Mouse (Mus musculus) ES-Bruce4 (cell line): ENCODE measurements around the gene C530008M17Rik. TPM values are rescaled to one million over a fixed set of nuclear protein-coding genes. Genes with fewer than 3 reads are reported as not detected.

Experiments used
- H3K27ac ChIP-seq: 2 replicates; pipeline ENCODE4 v1.5.1; 2012; ENCODE audit warnings: low read length, inconsistent platforms; ENCODE audit not compliant: insufficient read depth
- H3K27me3 ChIP-seq: 2 replicates; pipeline ENCODE4 v1.6.1; 2012; ENCODE audit warnings: mild to moderate bottlenecking, low read length, inconsistent platforms; ENCODE audit not compliant: control insufficient read depth, poor library complexity, insufficient read depth, severe bottlenecking
- H3K36me3 ChIP-seq: 2 replicates; pipeline ENCODE4 v1.6.1; 2012; ENCODE audit warnings: inconsistent platforms, mild to moderate bottlenecking, low read length, moderate library complexity; ENCODE audit not compliant: control insufficient read depth, poor library complexity, insufficient read depth, severe bottlenecking
- H3K4me1 ChIP-seq: one replicate; pipeline ENCODE4 v1.8.1; 2011; ENCODE audit warnings: low read length; ENCODE audit not compliant: control insufficient read depth, insufficient read depth
- H3K4me3 ChIP-seq: 2 replicates; pipeline ENCODE4 v1.5.1; 2011; ENCODE audit warnings: low read depth, mild to moderate bottlenecking, low read length
- H3K9ac ChIP-seq: 2 replicates; pipeline ENCODE4 v1.6.1; 2012; ENCODE audit warnings: low read depth, mild to moderate bottlenecking, inconsistent platforms; ENCODE audit not compliant: poor library complexity, severe bottlenecking
- H3K9me3 ChIP-seq: replicated peaks from 2 replicates; pipeline ENCODE4 v1.6.1; 2012; ENCODE audit warnings: mild to moderate bottlenecking, low read length, inconsistent platforms; ENCODE audit not compliant: control insufficient read depth, poor library complexity, insufficient read depth, severe bottlenecking
- CTCF ChIP-seq: IDR thresholded peaks from one replicate; pipeline ENCODE4 v1.8.1; 2011; ENCODE audit warnings: low read depth, low read length
- EP300 ChIP-seq: IDR thresholded peaks from 2 replicates; pipeline ENCODE4 v1.6.1; 2011; ENCODE audit warnings: low read depth, low read length; ENCODE audit not compliant: insufficient read depth
- POLR2A ChIP-seq: IDR thresholded peaks from one replicate; pipeline ENCODE4 v1.8.1; 2011; ENCODE audit warnings: low read length; ENCODE audit not compliant: insufficient read depth
- polyA plus RNA-seq: library from polyadenylated mRNA; stranded (reverse); fragments of >200 nt; gene quantifications from 2 replicates; pipeline ENCODE4 v1.2.4, GENCODE M21; 2011; ENCODE audit warnings: low read depth; ENCODE audit not compliant: missing spikeins, insufficient read depth, insufficient read length

C530008M17Rik gene
- 3.3 and 5.1 TPM in 2 replicates for polyA plus RNA-seq

- Histone ChIP-seq H3K4me3 (peak within 1 kb of the TSS; percentile 72), H3K4me1 (no peaks in the 10 kb centered on the region), H3K27ac (no peak within 1 kb of the TSS), H3K27me3 (peaks cover 9% of the 10 kb centered on the region), H3K9me3 (no peaks in the 10 kb centered on the region), H3K9ac (peak within 1 kb of the TSS; percentile 61; the same call in 1 of the 2 replicates), H3K36me3 (no peaks in the 10 kb centered on the region)
- no peak for TF ChIP-seq EP300
- TF ChIP-seq POLR2A = no peak
- TF ChIP-seq CTCF = no peak
These were observed at the start of gene C530008M17Rik for GRCm38 (mm10) chr5:76656212-76656611. Gene C530008M17Rik, plus strand, starts transcription at chr5:76656512.

DNA sequence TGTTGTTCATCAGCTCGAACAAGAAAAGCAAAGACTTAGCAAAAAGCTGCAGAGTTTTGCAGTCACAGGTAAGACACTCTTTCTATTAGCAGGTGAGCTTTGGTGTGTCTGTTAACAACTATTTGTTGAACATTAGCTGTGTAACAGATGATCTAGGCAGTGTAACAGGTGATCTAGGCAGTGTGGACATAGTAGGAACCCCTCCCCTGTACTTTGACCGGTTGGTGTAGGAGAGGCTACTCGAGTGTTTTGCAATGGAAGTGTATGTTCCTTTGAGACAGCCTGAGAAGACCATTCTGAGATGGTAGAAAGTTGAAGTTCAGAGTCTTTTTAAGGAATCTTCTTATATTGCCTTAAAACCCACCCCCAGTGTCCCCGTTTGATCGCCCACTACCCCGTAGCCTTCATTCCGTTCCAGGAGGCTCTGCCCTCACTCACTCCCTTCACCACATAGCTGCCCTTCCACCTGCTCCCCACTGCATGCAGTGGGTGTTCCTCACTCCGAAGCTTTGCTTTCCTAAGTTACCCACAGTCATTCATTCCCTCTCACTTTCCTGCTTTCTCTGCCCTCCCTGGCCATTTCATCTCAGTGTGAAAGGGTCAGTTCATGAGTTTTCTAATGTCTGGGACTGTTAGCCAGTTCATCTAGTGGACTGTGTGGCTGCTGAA is 46.5 kb upstream of the C530008M17Rik start:
- H3K9ac ChIP-seq = no peak overlapping the region
- TF ChIP-seq CTCF = no peak
- TF ChIP-seq EP300 = no peak
- no peak for TF ChIP-seq POLR2A
- H3K27ac ChIP-seq = no peak overlapping the region
- H3K4me3 ChIP-seq = no peak overlapping the region
- no peaks in the 10 kb centered on the region for H3K27me3 ChIP-seq
- H3K36me3 ChIP-seq = no peaks in the 10 kb centered on the region
- H3K4me1 ChIP-seq = no peaks in the 10 kb centered on the region
- H3K9me3 ChIP-seq = no peaks in the 10 kb centered on the region

DNA sequence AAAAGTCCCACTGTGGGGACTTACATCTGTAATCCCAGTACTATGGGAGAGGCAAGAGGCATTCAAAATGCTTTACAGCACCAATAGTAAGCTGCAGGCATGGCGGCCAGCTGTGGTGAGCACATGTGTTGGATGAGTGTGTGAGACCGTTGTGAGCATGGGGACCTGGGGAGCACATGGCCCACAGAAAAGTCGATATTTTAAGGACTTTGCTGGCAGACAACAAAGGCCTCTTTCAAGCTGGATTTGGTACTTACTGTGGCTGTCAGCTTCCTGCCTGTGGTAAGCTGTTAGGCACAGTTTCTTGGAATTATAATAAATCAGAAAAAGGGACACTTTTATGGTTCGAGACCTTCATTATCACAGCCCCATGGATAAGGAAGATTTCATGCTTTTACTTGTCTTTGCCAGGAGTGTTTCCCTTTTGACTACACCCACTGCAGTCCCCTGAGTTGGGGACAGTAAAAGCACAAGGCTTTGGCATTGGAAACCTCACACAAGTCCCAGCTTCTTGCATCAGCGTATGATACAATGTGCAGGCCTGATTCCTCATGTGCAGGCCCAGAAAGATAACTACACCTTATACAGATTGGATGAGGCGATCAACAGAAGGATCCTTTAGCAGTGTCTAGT is 43.3 kb upstream of the C530008M17Rik start:
- TF ChIP-seq EP300 = no peak
- no peak for TF ChIP-seq CTCF
- TF ChIP-seq POLR2A = no peak
- Histone ChIP-seq H3K27me3 (no peaks in the 10 kb centered on the region), H3K9ac (no peak overlapping the region), H3K9me3 (no peaks in the 10 kb centered on the region), H3K27ac (no peak overlapping the region), H3K36me3 (no peaks in the 10 kb centered on the region), H3K4me1 (no peaks in the 10 kb centered on the region), H3K4me3 (no peak overlapping the region)

- no peak for TF ChIP-seq POLR2A
- TF ChIP-seq CTCF = no peak
- TF ChIP-seq EP300 = no peak
- Histone ChIP-seq H3K9ac (no peak overlapping the region), H3K4me3 (no peak overlapping the region), H3K27me3 (no peaks in the 10 kb centered on the region), H3K9me3 (no peaks in the 10 kb centered on the region), H3K36me3 (no peaks in the 10 kb centered on the region), H3K4me1 (no peaks in the 10 kb centered on the region), H3K27ac (no peak overlapping the region)
These were observed 41.0 kb upstream of the C530008M17Rik start for GRCm38 (mm10) chr5:76615276-76615675.

DNA sequence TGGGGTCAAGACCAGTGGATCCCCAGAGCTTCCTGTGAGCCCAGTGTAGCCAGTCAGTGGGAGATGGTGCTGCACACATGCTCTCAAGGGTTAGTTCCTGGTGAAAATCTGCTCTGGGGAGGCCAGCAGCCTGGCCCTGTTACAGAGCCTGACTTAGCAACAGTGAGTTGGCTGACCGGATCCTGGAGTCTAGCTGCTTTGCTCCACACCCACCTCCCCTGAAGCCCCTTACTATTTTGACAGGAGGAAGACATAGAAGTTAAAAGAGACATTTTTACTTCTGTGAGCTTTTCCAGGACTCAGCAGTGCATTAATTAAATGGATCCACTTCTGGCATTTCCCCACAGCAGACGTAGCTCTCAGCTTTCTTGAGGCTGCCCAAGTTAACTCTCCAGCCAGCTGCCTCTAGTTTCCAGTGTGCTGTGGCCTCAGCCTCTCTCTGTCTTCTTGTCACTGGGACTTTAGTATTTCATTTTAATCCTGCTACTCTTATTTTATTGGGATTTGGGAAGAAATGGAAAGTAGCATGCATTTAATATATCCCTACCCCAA is 40.0 kb upstream of the C530008M17Rik start:
- Histone ChIP-seq H3K27ac (no peak overlapping the region), H3K9ac (no peak overlapping the region), H3K27me3 (no peaks in the 10 kb centered on the region), H3K4me1 (no peaks in the 10 kb centered on the region), H3K9me3 (no peaks in the 10 kb centered on the region), H3K36me3 (no peaks in the 10 kb centered on the region), H3K4me3 (no peak overlapping the region)
- TF ChIP-seq CTCF (no peak), POLR2A (no peak), EP300 (no peak)

- Histone ChIP-seq H3K27me3 (no peaks in the 10 kb centered on the region), H3K36me3 (no peaks in the 10 kb centered on the region), H3K4me1 (no peaks in the 10 kb centered on the region), H3K9ac (no peak overlapping the region), H3K4me3 (no peak overlapping the region), H3K9me3 (no peaks in the 10 kb centered on the region), H3K27ac (no peak overlapping the region)
- TF ChIP-seq POLR2A (no peak), EP300 (no peak), CTCF (no peak)
These were observed 37.6 kb upstream of the C530008M17Rik start for GRCm38 (mm10) chr5:76618750-76619149.
